Mouse (Mus musculus): ENCODE data around the gene Tpm3. TPM values are rescaled to one million over a fixed set of nuclear protein-coding genes. Genes with fewer than 3 reads are reported as not detected.
A peak's percentile ranks its signal among the peaks of the same experiment; 100 is the strongest.

The Tpm3 gene
- polyA plus RNA-seq, 1 experiment = 252 TPM

DNA sequence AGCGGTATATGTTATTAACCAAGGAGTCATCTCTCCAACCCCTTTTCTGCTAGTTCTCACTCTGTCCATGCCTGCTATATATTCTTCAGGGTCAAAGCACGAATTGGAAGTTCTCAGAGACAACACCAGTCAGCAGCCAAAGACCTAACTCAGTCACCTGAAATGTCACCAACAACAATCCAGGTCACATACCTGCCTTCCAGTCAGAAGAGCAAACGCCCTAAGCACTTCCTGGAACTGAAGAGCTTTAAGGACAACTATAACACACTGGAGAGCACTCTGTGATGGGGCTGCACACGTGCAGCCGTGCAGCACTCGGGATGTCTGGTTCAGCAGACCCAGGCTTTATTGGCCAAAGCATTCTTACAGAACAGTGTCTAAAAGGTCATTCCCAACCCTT lies 10.9 kb upstream of the Tpm3 start:
- no peaks in the 10 kb centered on the region for H3K4me1 ChIP-seq (replicated peaks; ENCODE audit: control insufficient read depth, insufficient read depth, low read length)
- no peak for DNase-seq
- H3K4me3 ChIP-seq (ENCODE audit: control insufficient read depth, insufficient read depth, low read length) = no peak overlapping the region
- WGBS = 95% methylated on average over 6 of the region's 6 CpGs
- peaks cover 60% of the 10 kb centered on the region for H3K36me3 ChIP-seq (ENCODE audit: control insufficient read depth, insufficient read depth, low read length)
- H3K27me3 ChIP-seq (ENCODE audit: control insufficient read depth, insufficient read depth, low read length) = no peaks in the 10 kb centered on the region
- TF ChIP-seq POLR2A (IDR thresholded peaks at IDR 0.05; ENCODE audit: control insufficient read depth, extremely low read depth, insufficient read depth, low read length, poor library complexity) (no peak), CTCF (IDR thresholded peaks at IDR 0.05; ENCODE audit: borderline replicate concordance, control insufficient read depth, extremely low read depth, insufficient read depth, low read length, poor library complexity) (no peak)
- H3K27ac ChIP-seq (ENCODE audit: control insufficient read depth, insufficient read depth, low read length) = no peak overlapping the region

DNA sequence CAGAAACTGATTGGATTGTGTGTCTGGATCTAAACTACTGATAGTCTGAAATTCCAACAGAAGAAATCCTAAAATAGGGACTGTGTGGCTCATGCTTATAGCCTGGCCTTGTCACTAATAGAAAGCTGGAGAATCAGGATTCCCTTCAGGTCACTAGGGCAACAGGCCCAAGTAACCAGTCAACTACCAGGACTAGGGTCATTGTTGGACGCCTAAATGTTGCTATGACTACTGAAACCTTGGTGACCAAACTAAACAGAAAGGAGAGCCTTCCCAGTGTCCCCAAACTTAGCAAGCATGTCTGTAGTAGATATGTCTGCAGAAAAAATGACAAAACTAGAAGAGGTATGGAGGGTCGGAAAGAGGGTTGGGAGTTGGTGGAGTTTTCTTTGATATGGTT lies 9.9 kb upstream of the Tpm3 start:
- no peak for TF ChIP-seq CTCF (IDR thresholded peaks at IDR 0.05; ENCODE audit: borderline replicate concordance, control insufficient read depth, extremely low read depth, insufficient read depth, low read length, poor library complexity)
- H3K4me3 ChIP-seq (ENCODE audit: control insufficient read depth, insufficient read depth, low read length) = no peak overlapping the region
- H3K27ac ChIP-seq (ENCODE audit: control insufficient read depth, insufficient read depth, low read length) = no peak overlapping the region
- no peak for DNase-seq
- H3K4me1 ChIP-seq (replicated peaks; ENCODE audit: control insufficient read depth, insufficient read depth, low read length) = no peaks in the 10 kb centered on the region
- H3K36me3 ChIP-seq (ENCODE audit: control insufficient read depth, insufficient read depth, low read length) = peaks cover 51% of the 10 kb centered on the region
- WGBS = 91% methylated on average over 2 of the region's 2 CpGs
- H3K27me3 ChIP-seq (ENCODE audit: control insufficient read depth, insufficient read depth, low read length) = no peaks in the 10 kb centered on the region

DNA sequence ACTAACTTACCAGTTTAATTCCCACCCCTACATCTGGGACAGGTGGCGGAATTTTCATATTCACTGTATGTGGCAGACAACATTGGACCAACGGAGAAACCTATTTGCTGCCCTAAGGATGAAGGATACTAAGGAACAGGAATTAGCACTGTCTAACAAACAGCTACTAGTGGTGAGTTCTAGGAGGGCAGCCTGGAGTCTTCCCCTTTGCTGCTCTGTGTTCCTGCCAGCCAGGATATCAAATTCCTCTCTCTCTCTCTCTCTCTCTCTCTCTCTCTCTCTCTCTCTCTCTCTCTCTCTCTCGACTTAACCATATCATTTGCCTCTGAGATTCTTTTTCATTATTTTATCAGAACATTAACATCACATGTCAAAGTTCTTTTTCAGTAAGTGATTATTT lies 8.1 kb upstream of the Tpm3 start:
- DNase-seq = no peak
- 93% methylated on average over 3 of the region's 3 CpGs for WGBS
- no peaks in the 10 kb centered on the region for H3K27me3 ChIP-seq (ENCODE audit: control insufficient read depth, insufficient read depth, low read length)
- no peaks in the 10 kb centered on the region for H3K4me1 ChIP-seq (replicated peaks; ENCODE audit: control insufficient read depth, insufficient read depth, low read length)
- H3K36me3 ChIP-seq (ENCODE audit: control insufficient read depth, insufficient read depth, low read length) = peaks cover 42% of the 10 kb centered on the region
- no peak for TF ChIP-seq CTCF (IDR thresholded peaks at IDR 0.05; ENCODE audit: borderline replicate concordance, control insufficient read depth, extremely low read depth, insufficient read depth, low read length, poor library complexity)
- H3K4me3 ChIP-seq (ENCODE audit: control insufficient read depth, insufficient read depth, low read length) = no peak overlapping the region
- H3K27ac ChIP-seq (ENCODE audit: control insufficient read depth, insufficient read depth, low read length) = no peak overlapping the region

DNA sequence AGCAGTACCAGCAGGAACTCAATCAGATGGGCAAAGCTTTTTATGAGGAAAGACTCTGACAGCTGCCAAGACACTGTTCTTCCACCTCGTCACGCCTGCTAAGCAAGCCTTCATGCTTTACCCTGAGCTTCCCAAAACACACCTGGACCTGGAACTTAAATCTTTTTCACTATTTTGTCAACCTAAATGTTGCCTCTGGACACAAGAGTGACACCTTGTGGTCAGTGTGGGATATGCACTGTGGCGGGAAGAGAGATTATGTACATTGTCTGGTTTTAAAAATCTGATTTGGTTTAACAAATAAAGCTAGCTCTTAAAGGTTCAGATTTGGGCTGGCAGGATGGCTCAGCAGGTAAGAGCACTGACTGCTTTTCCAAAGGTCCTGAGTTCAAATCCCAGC lies 6.9 kb upstream of the Tpm3 start:
- Histone ChIP-seq H3K36me3 (ENCODE audit: control insufficient read depth, insufficient read depth, low read length) (peaks cover 33% of the 10 kb centered on the region), H3K4me1 (replicated peaks; ENCODE audit: control insufficient read depth, insufficient read depth, low read length) (no peaks in the 10 kb centered on the region), H3K4me3 (ENCODE audit: control insufficient read depth, insufficient read depth, low read length) (no peak overlapping the region), H3K27ac (ENCODE audit: control insufficient read depth, insufficient read depth, low read length) (no peak overlapping the region), H3K27me3 (ENCODE audit: control insufficient read depth, insufficient read depth, low read length) (no peaks in the 10 kb centered on the region)
- peak; percentile 60 for DNase-seq
- 54% methylated on average over 3 of the region's 3 CpGs for WGBS
- TF ChIP-seq POLR2A (IDR thresholded peaks at IDR 0.05; ENCODE audit: control insufficient read depth, extremely low read depth, insufficient read depth, low read length, poor library complexity) (no peak), CTCF (IDR thresholded peaks at IDR 0.05; ENCODE audit: borderline replicate concordance, control insufficient read depth, extremely low read depth, insufficient read depth, low read length, poor library complexity) (no peak)

DNA sequence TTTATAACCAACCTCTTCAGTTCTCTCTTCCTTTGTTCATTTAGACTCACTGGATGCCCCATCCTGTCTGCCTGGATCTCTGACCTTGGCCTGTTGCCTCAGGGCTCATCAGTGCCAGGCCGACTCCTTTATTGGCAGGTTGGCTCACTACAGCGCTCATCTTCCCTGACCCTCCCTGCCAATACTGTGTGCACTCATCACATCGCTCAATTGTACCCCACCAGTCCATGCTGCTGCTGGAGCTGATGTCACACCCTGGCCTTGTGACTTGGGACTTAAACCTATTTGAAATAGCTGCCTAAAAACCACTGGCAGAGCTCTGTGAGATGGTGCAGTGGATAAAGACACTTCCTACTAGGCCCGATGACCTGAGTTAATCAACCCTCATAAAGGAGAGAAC lies 4.6 kb upstream of the Tpm3 start:
- Histone ChIP-seq H3K4me1 (replicated peaks; ENCODE audit: control insufficient read depth, insufficient read depth, low read length) (no peaks in the 10 kb centered on the region), H3K27me3 (ENCODE audit: control insufficient read depth, insufficient read depth, low read length) (no peaks in the 10 kb centered on the region), H3K4me3 (ENCODE audit: control insufficient read depth, insufficient read depth, low read length) (no peak overlapping the region), H3K27ac (ENCODE audit: control insufficient read depth, insufficient read depth, low read length) (no peak overlapping the region), H3K36me3 (ENCODE audit: control insufficient read depth, insufficient read depth, low read length) (peaks cover 11% of the 10 kb centered on the region)
- DNase-seq = no peak
- WGBS = 97% methylated on average over 4 of the region's 4 CpGs
- TF ChIP-seq POLR2A (IDR thresholded peaks at IDR 0.05; ENCODE audit: control insufficient read depth, extremely low read depth, insufficient read depth, low read length, poor library complexity) (no peak), CTCF (IDR thresholded peaks at IDR 0.05; ENCODE audit: borderline replicate concordance, control insufficient read depth, extremely low read depth, insufficient read depth, low read length, poor library complexity) (no peak)

DNA sequence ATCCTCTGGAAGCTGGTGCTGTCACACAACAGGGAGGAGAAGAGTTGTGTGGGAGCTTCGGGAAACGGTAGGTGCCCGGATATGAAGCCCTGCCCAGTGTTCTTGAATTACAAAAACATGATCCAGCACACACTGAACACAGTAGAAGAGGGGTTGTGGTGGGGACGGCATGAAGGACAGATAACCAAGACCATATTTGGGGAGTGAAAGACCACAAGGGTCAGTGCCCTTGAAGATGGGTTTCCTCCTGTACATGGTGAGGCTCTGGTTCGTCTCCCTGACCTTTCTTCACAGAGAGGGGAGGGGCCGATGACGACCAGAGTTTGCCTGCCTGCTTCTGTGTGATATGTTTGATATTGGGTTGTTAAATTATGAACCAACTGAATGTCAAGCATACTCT lies 2.8 kb upstream of the Tpm3 start:
- H3K36me3 ChIP-seq (ENCODE audit: control insufficient read depth, insufficient read depth, low read length) = peaks cover 4% of the 10 kb centered on the region; the same call in 1 of the 2 replicates
- DNase-seq = no peak
- H3K4me1 ChIP-seq (replicated peaks; ENCODE audit: control insufficient read depth, insufficient read depth, low read length) = no peaks in the 10 kb centered on the region
- H3K27ac ChIP-seq (ENCODE audit: control insufficient read depth, insufficient read depth, low read length) = no peak overlapping the region
- WGBS = 75% methylated on average over 7 of the region's 7 CpGs
- no peaks in the 10 kb centered on the region for H3K27me3 ChIP-seq (ENCODE audit: control insufficient read depth, insufficient read depth, low read length)
- no peak overlapping the region for H3K4me3 ChIP-seq (ENCODE audit: control insufficient read depth, insufficient read depth, low read length)
- TF ChIP-seq POLR2A (IDR thresholded peaks at IDR 0.05; ENCODE audit: control insufficient read depth, extremely low read depth, insufficient read depth, low read length, poor library complexity) = no peak
- TF ChIP-seq CTCF (IDR thresholded peaks at IDR 0.05; ENCODE audit: borderline replicate concordance, control insufficient read depth, extremely low read depth, insufficient read depth, low read length, poor library complexity) = no peak

DNA sequence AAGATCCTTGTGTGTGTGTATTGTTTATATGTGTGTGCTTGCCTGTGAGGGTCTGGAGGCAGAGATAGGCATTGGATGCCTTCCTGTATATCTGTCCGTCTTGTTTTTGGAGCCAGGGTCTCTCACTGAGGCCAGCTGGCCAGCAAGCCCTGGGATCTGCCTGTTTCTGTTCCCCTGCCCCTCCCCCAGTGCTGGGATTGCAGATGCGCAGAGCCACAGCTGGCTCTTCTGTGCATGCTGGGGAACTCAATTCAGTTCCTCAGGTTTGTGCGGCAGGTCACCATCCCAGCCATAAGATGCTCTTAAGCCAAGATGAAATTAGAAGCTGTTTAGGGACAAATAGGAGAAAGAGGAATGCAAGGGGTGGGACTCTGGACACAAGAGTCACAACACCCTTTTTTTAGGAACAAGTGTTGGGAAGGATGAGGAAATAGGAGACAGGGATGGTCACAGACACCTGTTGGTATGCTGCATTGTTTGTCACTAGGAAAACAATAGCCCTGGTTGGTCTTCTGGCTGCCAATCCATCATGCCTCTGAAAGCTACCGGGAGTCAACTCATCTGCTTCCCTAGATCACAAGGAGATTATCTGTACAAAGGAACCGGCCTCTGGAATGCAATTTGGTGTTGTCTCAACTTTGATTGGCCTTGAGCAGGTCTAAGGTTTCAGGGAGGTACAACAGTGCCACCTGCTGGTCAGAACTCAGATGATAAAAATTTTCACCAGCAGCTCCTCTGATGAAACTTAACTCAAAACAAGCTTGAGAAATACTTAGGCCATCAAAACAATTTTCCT lies 4.7 kb downstream of the Tpm3 start:
- no peak for TF ChIP-seq CTCF (IDR thresholded peaks at IDR 0.05; ENCODE audit: borderline replicate concordance, control insufficient read depth, extremely low read depth, insufficient read depth, low read length, poor library complexity)
- TF ChIP-seq POLR2A (IDR thresholded peaks at IDR 0.05; ENCODE audit: control insufficient read depth, extremely low read depth, insufficient read depth, low read length, poor library complexity) = no peak
- Histone ChIP-seq H3K27ac (ENCODE audit: control insufficient read depth, insufficient read depth, low read length) (no peak overlapping the region), H3K4me1 (replicated peaks; ENCODE audit: control insufficient read depth, insufficient read depth, low read length) (peaks cover 5% of the 10 kb centered on the region), H3K27me3 (ENCODE audit: control insufficient read depth, insufficient read depth, low read length) (no peaks in the 10 kb centered on the region), H3K36me3 (ENCODE audit: control insufficient read depth, insufficient read depth, low read length) (no peaks in the 10 kb centered on the region), H3K4me3 (ENCODE audit: control insufficient read depth, insufficient read depth, low read length) (no peak overlapping the region)
- WGBS = 41% methylated on average over 5 of the region's 5 CpGs
- peak; percentile 77 for DNase-seq
